Mouse (Mus musculus): ENCODE results near the gene Ndufs7. TPM values are rescaled to one million over a fixed set of nuclear protein-coding genes. Genes with fewer than 3 reads are reported as not detected.

The Ndufs7 gene
- polyA plus RNA-seq, 1 experiment: 80.0 TPM

DNA sequence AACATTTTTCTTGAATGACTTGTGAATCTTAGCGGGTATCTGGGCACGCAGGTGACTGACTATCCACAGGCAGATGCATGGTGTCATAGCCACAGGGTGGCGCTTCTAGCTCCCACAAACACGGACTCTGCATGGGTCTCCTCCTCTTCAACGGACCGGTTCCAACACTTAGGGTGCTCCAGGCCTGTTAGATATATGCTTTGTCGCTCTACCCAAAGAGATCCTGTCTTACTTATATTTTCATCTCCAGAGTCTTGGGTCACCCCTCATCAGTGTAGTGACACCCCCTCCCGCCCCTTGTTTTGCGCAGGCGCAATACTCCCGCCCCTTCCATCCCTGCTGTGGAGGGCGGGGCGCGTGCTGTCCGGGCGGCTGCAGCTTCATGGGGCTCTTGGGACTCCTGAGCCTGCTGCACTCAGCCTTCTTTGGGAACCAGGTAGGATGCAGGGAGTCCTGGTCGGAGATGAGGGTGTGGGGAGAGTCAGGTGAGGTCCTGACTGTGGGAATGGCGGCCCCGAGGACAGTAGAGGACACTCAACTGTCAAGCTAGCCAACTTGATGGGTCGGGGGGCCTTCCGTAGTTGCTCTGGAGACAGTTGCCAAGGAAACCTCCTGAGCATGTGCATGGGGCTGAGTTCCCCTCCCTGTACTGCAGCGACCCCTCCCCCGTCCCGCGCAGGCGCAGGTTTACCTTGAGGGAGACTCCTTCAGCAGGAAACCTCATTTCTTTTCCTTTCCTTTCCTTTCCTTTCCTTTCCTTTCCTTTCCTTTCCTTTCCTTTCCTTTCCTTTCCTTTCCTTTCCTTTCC lies 46.9 kb downstream of the Ndufs7 start, which contains the start of gene Apc2:
Apc2 (plus strand) TSS at position 360 of the 808 bp plus-strand sequence.
- H3K27ac ChIP-seq (ENCODE audit: control insufficient read depth, insufficient read depth, low read depth, low read length, poor library complexity): no peak within 1 kb of the TSS
- H3K4me3 ChIP-seq (replicated peaks; ENCODE audit: control insufficient read depth, low read depth, low read length): peak within 1 kb of the TSS; percentile 25
- TF ChIP-seq POLR2A (IDR thresholded peaks at IDR 0.05; ENCODE audit: borderline replicate concordance, control insufficient read depth, low read depth, low read length): no peak
- peak; percentile 77 for TF ChIP-seq CTCF (IDR thresholded peaks at IDR 0.05; ENCODE audit: control insufficient read depth, insufficient read depth, low read length)
- peaks cover 3% of the 10 kb centered on the region; the same call in 1 of the 2 replicates for H3K4me1 ChIP-seq (ENCODE audit: control insufficient read depth, insufficient read depth, low read length)
- 6% methylated on average over 26 of the region's 26 CpGs for WGBS

DNA sequence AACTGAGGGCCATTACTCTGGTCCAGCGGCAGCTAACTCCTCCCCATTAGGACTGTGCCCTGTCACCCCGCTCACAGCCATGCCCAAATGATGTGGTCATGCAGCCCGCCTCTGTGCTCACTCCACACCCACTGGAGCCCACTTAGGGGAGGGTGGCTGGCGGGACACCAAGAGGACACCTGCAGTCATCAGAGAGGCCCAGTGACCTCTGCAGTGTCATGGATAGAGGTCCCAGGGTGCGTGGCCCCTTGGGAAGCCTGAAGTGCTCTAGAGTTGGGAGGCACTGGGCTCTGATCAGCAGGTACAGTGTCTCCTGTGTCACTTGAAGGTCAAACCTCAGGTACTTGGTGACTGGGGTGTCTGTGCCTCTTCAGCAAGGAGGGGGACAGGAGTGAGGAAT lies 47.9 kb downstream of the Ndufs7 start:
- Histone ChIP-seq H3K4me1 (ENCODE audit: control insufficient read depth, insufficient read depth, low read length) (peaks cover 3% of the 10 kb centered on the region; the same call in 1 of the 2 replicates), H3K27ac (ENCODE audit: control insufficient read depth, insufficient read depth, low read depth, low read length, poor library complexity) (no peak overlapping the region), H3K4me3 (replicated peaks; ENCODE audit: control insufficient read depth, low read depth, low read length) (no peak overlapping the region)
- TF ChIP-seq CTCF (IDR thresholded peaks at IDR 0.05; ENCODE audit: control insufficient read depth, insufficient read depth, low read length): no peak
- WGBS: 78% methylated on average over 5 of the region's 5 CpGs

DNA sequence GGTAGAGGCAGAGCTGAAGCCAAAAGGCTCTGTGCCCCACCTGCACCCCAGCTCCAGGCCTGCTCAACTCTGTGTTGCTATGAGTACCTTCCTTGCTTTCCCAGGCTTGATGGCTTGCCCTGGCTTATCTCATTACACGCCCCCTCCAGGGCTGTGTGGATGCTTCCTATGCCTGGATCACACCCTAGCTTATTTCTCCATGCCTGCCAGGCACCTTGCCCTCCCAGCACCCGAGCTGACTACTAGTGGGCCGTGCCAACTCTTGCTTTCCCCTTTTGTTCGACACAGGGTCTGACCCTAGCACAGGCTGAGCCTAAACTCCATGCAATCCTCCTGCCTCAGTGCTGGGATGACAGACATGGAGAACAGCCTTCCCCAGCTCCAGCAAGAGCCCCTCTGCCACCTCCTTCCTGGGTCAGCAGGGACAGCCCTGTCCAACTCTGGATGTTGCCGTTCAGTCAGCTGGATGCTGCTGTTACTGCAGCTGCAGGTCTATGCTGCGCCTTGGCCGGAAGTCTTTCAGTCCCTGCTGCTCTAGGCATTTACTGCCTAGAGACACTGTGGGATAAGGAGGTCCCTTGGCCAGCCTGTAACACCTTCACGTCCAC lies 48.7 kb downstream of the Ndufs7 start:
- no peak for TF ChIP-seq CTCF (IDR thresholded peaks at IDR 0.05; ENCODE audit: control insufficient read depth, insufficient read depth, low read length)
- no peak for TF ChIP-seq POLR2A (IDR thresholded peaks at IDR 0.05; ENCODE audit: borderline replicate concordance, control insufficient read depth, low read depth, low read length)
- H3K27ac ChIP-seq (ENCODE audit: control insufficient read depth, insufficient read depth, low read depth, low read length, poor library complexity): no peak overlapping the region
- WGBS: 65% methylated on average over 8 of the region's 8 CpGs
- H3K4me1 ChIP-seq (ENCODE audit: control insufficient read depth, insufficient read depth, low read length): peaks cover 3% of the 10 kb centered on the region; the same call in 1 of the 2 replicates
- no peak overlapping the region for H3K4me3 ChIP-seq (replicated peaks; ENCODE audit: control insufficient read depth, low read depth, low read length)

DNA sequence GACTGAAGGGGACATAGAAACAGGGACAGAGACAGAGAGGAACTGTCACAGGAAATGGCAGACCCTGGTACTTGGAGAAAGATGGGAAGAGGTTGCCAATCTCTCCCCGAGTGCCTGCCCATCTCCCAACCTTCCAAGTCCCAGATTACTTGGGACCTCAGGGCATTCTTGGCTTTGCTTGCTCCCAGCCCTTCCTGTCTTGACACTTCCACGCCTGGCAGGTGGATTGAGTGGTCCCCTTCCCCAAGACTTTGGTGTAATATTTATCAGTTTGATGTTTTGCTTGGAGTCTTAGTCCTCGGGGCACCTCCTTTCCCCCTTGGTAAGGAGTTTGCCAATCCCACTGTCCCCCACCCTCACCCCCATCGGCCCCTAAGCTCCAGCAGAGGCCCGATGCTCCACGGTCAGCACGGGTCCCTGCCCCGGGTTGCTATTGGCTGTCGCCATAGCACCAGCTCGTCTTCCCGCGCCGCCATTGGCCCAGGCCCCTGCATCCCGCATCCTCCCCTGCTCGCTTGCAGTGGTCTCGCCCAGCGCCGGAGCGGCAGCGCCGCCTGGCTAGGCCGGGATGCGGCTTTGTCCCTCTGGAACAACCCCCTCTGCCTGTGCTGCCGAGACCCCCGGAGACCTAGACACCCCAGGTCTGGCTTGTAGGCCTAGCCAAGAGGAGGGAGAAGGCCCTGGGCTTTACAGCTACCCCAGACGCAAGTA lies 49.8 kb downstream of the Ndufs7 start:
- peaks cover 2% of the 10 kb centered on the region; the same call in 1 of the 2 replicates for H3K4me1 ChIP-seq (ENCODE audit: control insufficient read depth, insufficient read depth, low read length)
- no peak overlapping the region for H3K27ac ChIP-seq (ENCODE audit: control insufficient read depth, insufficient read depth, low read depth, low read length, poor library complexity)
- no peak overlapping the region for H3K4me3 ChIP-seq (replicated peaks; ENCODE audit: control insufficient read depth, low read depth, low read length)
- 10% methylated on average over 26 of the region's 26 CpGs for WGBS
- TF ChIP-seq CTCF (IDR thresholded peaks at IDR 0.05; ENCODE audit: control insufficient read depth, insufficient read depth, low read length) (no peak), POLR2A (IDR thresholded peaks at IDR 0.05; ENCODE audit: borderline replicate concordance, control insufficient read depth, low read depth, low read length) (no peak; the same call in 1 of the 2 replicates)

DNA sequence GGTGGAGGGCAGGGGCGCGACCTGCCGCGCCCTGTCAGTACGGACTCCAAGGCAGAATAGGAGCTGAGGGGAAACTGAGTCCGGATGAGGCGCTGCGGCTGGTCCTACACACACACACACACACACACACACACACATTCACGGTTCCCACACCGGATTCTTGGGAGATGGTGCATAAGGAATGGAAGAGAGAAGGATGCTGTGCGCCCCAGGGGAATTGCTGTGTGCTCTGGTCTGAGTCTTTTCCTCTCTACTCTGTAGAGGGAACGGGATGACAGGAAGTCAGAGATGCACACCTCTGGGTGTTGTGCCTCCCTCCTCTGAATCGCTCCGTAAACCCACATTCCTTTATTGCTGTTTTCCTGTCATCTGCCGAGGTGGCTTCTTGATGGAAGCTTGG lies 50.4 kb downstream of the Ndufs7 start:
- 17% methylated on average over 15 of the region's 15 CpGs for WGBS
- TF ChIP-seq CTCF (IDR thresholded peaks at IDR 0.05; ENCODE audit: control insufficient read depth, insufficient read depth, low read length) (no peak), POLR2A (IDR thresholded peaks at IDR 0.05; ENCODE audit: borderline replicate concordance, control insufficient read depth, low read depth, low read length) (no peak)
- Histone ChIP-seq H3K4me1 (ENCODE audit: control insufficient read depth, insufficient read depth, low read length) (peaks cover 2% of the 10 kb centered on the region; the same call in 1 of the 2 replicates), H3K4me3 (replicated peaks; ENCODE audit: control insufficient read depth, low read depth, low read length) (no peak overlapping the region), H3K27ac (ENCODE audit: control insufficient read depth, insufficient read depth, low read depth, low read length, poor library complexity) (no peak overlapping the region)

DNA sequence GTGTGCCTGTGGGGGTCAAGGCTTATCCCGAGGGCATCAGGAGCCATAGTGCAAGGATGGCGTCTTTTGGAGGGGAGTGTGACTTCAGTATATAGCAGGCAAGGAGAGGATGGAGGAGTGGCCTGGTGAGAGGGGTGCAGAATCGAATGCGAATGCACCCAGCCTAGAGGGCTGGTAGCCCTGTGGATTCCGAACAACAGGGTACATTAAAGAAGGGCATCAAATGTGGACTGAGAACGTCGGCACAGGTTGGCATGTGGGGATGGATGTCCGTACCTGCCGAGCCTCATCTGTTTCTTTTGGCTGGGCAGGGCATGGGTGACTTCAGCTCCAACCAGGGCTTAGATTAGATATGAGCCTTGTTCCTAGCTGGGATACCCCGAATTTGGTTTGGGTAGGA lies 50.9 kb downstream of the Ndufs7 start:
- H3K27ac ChIP-seq (ENCODE audit: control insufficient read depth, insufficient read depth, low read depth, low read length, poor library complexity): no peak overlapping the region
- WGBS: 49% methylated on average over 10 of the region's 10 CpGs

DNA sequence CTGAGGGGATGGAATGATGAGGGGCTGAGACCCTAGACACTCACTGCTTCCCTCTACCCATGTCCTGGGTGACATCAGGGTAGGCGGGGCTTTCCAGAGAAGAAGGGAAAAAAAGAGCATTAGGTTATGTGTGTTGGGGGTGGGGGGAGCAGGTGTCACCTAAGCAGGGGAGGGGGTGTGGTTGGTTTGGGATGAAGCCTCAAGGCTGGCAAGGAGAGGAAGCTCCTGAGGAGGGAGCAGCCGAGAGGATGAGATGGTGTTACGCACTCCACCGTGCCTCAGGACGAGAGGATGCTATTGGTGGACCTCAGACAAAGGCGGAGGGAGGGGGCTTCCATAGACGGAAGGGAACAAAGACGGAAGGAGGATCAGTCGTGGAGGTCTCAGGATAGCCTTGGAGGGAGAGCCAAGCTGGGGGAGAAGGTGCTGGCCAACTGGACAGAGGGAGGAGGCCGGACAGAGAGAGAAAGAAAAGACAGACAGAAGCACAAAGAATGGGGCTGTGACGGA lies 51.8 kb downstream of the Ndufs7 start:
- TF ChIP-seq CTCF (IDR thresholded peaks at IDR 0.05; ENCODE audit: control insufficient read depth, insufficient read depth, low read length): no peak
- no peak for TF ChIP-seq POLR2A (IDR thresholded peaks at IDR 0.05; ENCODE audit: borderline replicate concordance, control insufficient read depth, low read depth, low read length)
- no peak overlapping the region for H3K27ac ChIP-seq (ENCODE audit: control insufficient read depth, insufficient read depth, low read depth, low read length, poor library complexity)
- H3K4me1 ChIP-seq (ENCODE audit: control insufficient read depth, insufficient read depth, low read length): peaks cover 2% of the 10 kb centered on the region; the same call in 1 of the 2 replicates
- 49% methylated on average over 11 of the region's 11 CpGs for WGBS
- no peak overlapping the region for H3K4me3 ChIP-seq (replicated peaks; ENCODE audit: control insufficient read depth, low read depth, low read length)

More for the DNA sequence above, 50.9 kb downstream of the Ndufs7 start:
- peaks cover 2% of the 10 kb centered on the region; the same call in 1 of the 2 replicates for H3K4me1 ChIP-seq (ENCODE audit: control insufficient read depth, insufficient read depth, low read length)
- no peak overlapping the region for H3K4me3 ChIP-seq (replicated peaks; ENCODE audit: control insufficient read depth, low read depth, low read length)
- TF ChIP-seq POLR2A (IDR thresholded peaks at IDR 0.05; ENCODE audit: borderline replicate concordance, control insufficient read depth, low read depth, low read length) (no peak), CTCF (IDR thresholded peaks at IDR 0.05; ENCODE audit: control insufficient read depth, insufficient read depth, low read length) (no peak)

Measured in bone marrow, adult 2 months (tissue).